Mouse (Mus musculus) midbrain, embryonic 16.5 days (tissue): ENCODE measurements around the gene Camta2. TPM values are rescaled to one million over a fixed set of nuclear protein-coding genes. Genes with fewer than 3 reads are reported as not detected.

ENCODE experiments used
- ATAC-seq: fragments of 200-750 bp; cut with Nextera tagmentation; 2 replicates; pipeline ENCODE4 v1.8.0; 2017; ENCODE audit warnings: moderate TSS enrichment
- H3K27ac ChIP-seq: fragments of 300-500 bp; sonication (generic); 2 replicates; pipeline ENCODE4 v1.5.1; 2014; ENCODE audit warnings: mild to moderate bottlenecking, low read length, mixed read lengths
- H3K27me3 ChIP-seq: fragments of 300-500 bp; sonication (generic); 2 replicates; pipeline ENCODE4 v1.6.1; 2014; ENCODE audit warnings: low read depth, low read length, mixed read lengths; ENCODE audit not compliant: control insufficient read depth, insufficient read depth
- H3K36me3 ChIP-seq: fragments of 300-500 bp; sonication (generic); 2 replicates; pipeline ENCODE4 v1.6.1; 2014; ENCODE audit warnings: mild to moderate bottlenecking, low read length, moderate library complexity, mixed read lengths; ENCODE audit not compliant: control insufficient read depth, insufficient read depth
- H3K4me1 ChIP-seq: fragments of 300-500 bp; sonication (generic); 2 replicates; pipeline ENCODE4 v1.6.1; 2014; ENCODE audit warnings: mild to moderate bottlenecking, low read length, mixed read lengths; ENCODE audit not compliant: control insufficient read depth, insufficient read depth
- H3K4me2 ChIP-seq: fragments of 300-500 bp; sonication (generic); 2 replicates; pipeline ENCODE4 v1.6.1; 2014; ENCODE audit warnings: mild to moderate bottlenecking, low read length, mixed read lengths
- H3K4me3 ChIP-seq: fragments of 300-500 bp; sonication (generic); 2 replicates; pipeline ENCODE4 v1.5.1; 2014; ENCODE audit warnings: low read depth, mild to moderate bottlenecking, low read length, moderate library complexity, mixed read lengths
- H3K9ac ChIP-seq: fragments of 300-500 bp; sonication (generic); 2 replicates; pipeline ENCODE4 v1.6.1; 2014; ENCODE audit warnings: low read depth, low read length, mixed read lengths
- H3K9me3 ChIP-seq: fragments of 300-500 bp; sonication (generic); replicated peaks from 2 replicates; pipeline ENCODE4 v1.6.1; 2014; ENCODE audit warnings: mild to moderate bottlenecking, low read length, mixed read lengths; ENCODE audit not compliant: control insufficient read depth, poor library complexity, severe bottlenecking
- WGBS: fragments of 180-500 bp; shearing (Covaris S2); extraction: QIAGEN DNeasy Blood & Tissue Kit; methylation state at CpG from one replicate; pipeline ENCODE4 v1.1.7; 2014; 5-methylcytosine and 5-hydroxymethylcytosine counted together
- polyA plus RNA-seq: library from polyadenylated mRNA; unstranded; fragments of >200 nt; fragmentation: Nextera tagmentation; extraction: Ambion mirVana; gene quantifications from 2 replicates; pipeline ENCODE4 v1.2.1, GENCODE M21; 2015

The Camta2 gene
- polyA plus RNA-seq = 22.1 and 22.4 TPM in 2 replicates

GRCm38 (mm10) chr11:70687601-70688199 lies at the start of gene Camta2:
Camta2 (minus strand) TSS chr11:70688105.
- Histone ChIP-seq H3K4me2 (peak within 1 kb of the TSS; percentile 90), H3K36me3 (peaks cover 7% of the 10 kb centered on the region; the same call in 1 of the 2 replicates), H3K9ac (peak within 1 kb of the TSS; percentile 94), H3K4me3 (peak within 1 kb of the TSS; percentile 82), H3K4me1 (peaks cover 22% of the 10 kb centered on the region), H3K27me3 (no peaks in the 10 kb centered on the region), H3K27ac (peak within 1 kb of the TSS; percentile 85), H3K9me3 (no peaks in the 10 kb centered on the region)
- WGBS = under 1% methylated on average over 50 of the region's 55 CpGs
- ATAC-seq = peak; percentile 81

- H3K4me3 ChIP-seq = no peak overlapping the region
- no peak for ATAC-seq
- no peaks in the 10 kb centered on the region for H3K27me3 ChIP-seq
- H3K4me2 ChIP-seq = no peak overlapping the region
- no peak overlapping the region for H3K9ac ChIP-seq
- no peaks in the 10 kb centered on the region for H3K4me1 ChIP-seq
- H3K36me3 ChIP-seq = peaks cover 4% of the 10 kb centered on the region
- 75% methylated on average over 5 of the region's 5 CpGs for WGBS
- no peak overlapping the region for H3K27ac ChIP-seq
- H3K9me3 ChIP-seq = no peaks in the 10 kb centered on the region
Measured at GRCm38 (mm10) chr11:70733256-70733655, 45.4 kb upstream of the Camta2 start.

- H3K4me2 ChIP-seq = no peak overlapping the region
- no peaks in the 10 kb centered on the region for H3K9me3 ChIP-seq
- WGBS = 56% methylated on average over 5 of the region's 5 CpGs
- ATAC-seq = no peak
- H3K27ac ChIP-seq = peak overlapping the region; percentile 26; the same call in 1 of the 2 replicates
- H3K4me1 ChIP-seq = no peaks in the 10 kb centered on the region
- H3K4me3 ChIP-seq = no peak overlapping the region
- H3K27me3 ChIP-seq = no peaks in the 10 kb centered on the region
- H3K36me3 ChIP-seq = peaks cover 19% of the 10 kb centered on the region
- H3K9ac ChIP-seq = no peak overlapping the region
Measured at GRCm38 (mm10) chr11:70731178-70731577, 43.3 kb upstream of the Camta2 start.

GRCm38 (mm10) chr11:70730427-70731038 lies 42.6 kb upstream of the Camta2 start:
- Histone ChIP-seq H3K4me1 (no peaks in the 10 kb centered on the region), H3K27ac (peak overlapping the region; percentile 26; the same call in 1 of the 2 replicates), H3K4me2 (no peak overlapping the region), H3K36me3 (peaks cover 25% of the 10 kb centered on the region), H3K27me3 (no peaks in the 10 kb centered on the region), H3K4me3 (no peak overlapping the region), H3K9ac (no peak overlapping the region), H3K9me3 (no peaks in the 10 kb centered on the region)
- WGBS = 90% methylated on average over 9 of the region's 9 CpGs
- ATAC-seq = no peak

- Histone ChIP-seq H3K9ac (no peak overlapping the region), H3K27me3 (no peaks in the 10 kb centered on the region), H3K9me3 (no peaks in the 10 kb centered on the region), H3K27ac (no peak overlapping the region), H3K4me1 (no peaks in the 10 kb centered on the region), H3K4me2 (no peak overlapping the region), H3K4me3 (no peak overlapping the region), H3K36me3 (peaks cover 38% of the 10 kb centered on the region)
- 91% methylated on average over 5 of the region's 5 CpGs for WGBS
- ATAC-seq = no peak
Measured at GRCm38 (mm10) chr11:70727385-70727784, 39.5 kb upstream of the Camta2 start.

- H3K4me3 ChIP-seq = no peak overlapping the region
- no peaks in the 10 kb centered on the region for H3K9me3 ChIP-seq
- no peak overlapping the region for H3K27ac ChIP-seq
- no peak for ATAC-seq
- no peaks in the 10 kb centered on the region for H3K27me3 ChIP-seq
- WGBS = 95% methylated on average over 2 of the region's 2 CpGs
- H3K4me1 ChIP-seq = no peaks in the 10 kb centered on the region
- H3K4me2 ChIP-seq = no peak overlapping the region
- H3K9ac ChIP-seq = no peak overlapping the region
- H3K36me3 ChIP-seq = peaks cover 40% of the 10 kb centered on the region
Measured at GRCm38 (mm10) chr11:70726585-70726984, 38.7 kb upstream of the Camta2 start.

- no peak for ATAC-seq
- Histone ChIP-seq H3K4me2 (no peak overlapping the region), H3K36me3 (peaks cover 56% of the 10 kb centered on the region)
Measured at GRCm38 (mm10) chr11:70724706-70725105, 36.8 kb upstream of the Camta2 start.

GRCm38 (mm10) chr11:70721072-70721471 lies 33.2 kb upstream of the Camta2 start:
- Histone ChIP-seq H3K27me3 (no peaks in the 10 kb centered on the region), H3K9me3 (no peaks in the 10 kb centered on the region), H3K4me1 (no peaks in the 10 kb centered on the region), H3K4me3 (no peak overlapping the region), H3K27ac (no peak overlapping the region), H3K36me3 (peaks cover 53% of the 10 kb centered on the region), H3K9ac (no peak overlapping the region), H3K4me2 (no peak overlapping the region)
- 97% methylated on average over 3 of the region's 3 CpGs for WGBS
- ATAC-seq = no peak

More at GRCm38 (mm10) chr11:70724706-70725105, 36.8 kb upstream of the Camta2 start:
- H3K9me3 ChIP-seq = no peaks in the 10 kb centered on the region
- no peak overlapping the region for H3K27ac ChIP-seq
- H3K4me3 ChIP-seq = no peak overlapping the region
- H3K27me3 ChIP-seq = no peaks in the 10 kb centered on the region
- no peak overlapping the region for H3K9ac ChIP-seq
- H3K4me1 ChIP-seq = no peaks in the 10 kb centered on the region
- 96% methylated on average over 9 of the region's 9 CpGs for WGBS

GRCm38 (mm10) chr11:70720567-70720966 lies 32.7 kb upstream of the Camta2 start:
- Histone ChIP-seq H3K4me1 (no peaks in the 10 kb centered on the region), H3K36me3 (peaks cover 51% of the 10 kb centered on the region), H3K4me2 (no peak overlapping the region), H3K27ac (no peak overlapping the region), H3K9me3 (no peaks in the 10 kb centered on the region), H3K9ac (no peak overlapping the region), H3K4me3 (no peak overlapping the region), H3K27me3 (no peaks in the 10 kb centered on the region)
- WGBS = 95% methylated on average over 3 of the region's 3 CpGs
- no peak for ATAC-seq
